In the genomic region with DNA sequence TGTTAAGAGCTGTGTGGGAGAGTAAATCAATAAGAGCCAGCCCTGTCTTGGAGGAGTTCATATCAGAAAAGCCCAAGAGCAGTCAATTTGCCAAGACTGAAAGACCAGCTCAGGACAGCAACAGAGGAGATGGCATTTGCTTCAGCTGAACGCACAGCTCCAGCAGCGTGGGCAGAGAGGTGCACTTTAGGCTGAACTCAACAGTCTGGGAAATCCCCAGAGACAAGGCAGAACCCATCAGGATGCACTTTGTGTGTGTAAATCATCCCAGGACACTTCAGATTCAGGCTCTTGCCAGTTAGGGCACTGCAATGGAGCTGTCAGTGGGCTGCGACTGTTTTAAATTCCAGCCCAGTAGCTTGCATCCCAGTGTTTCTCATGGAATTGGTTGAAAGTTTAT, we compare ENCODE assay signal across 16 mouse cellular contexts. TPM values are rescaled to one million over a fixed set of nuclear protein-coding genes. Genes with fewer than 3 reads are reported as not detected.
DNase-seq lines count a peak whose midpoint lies in the region; ATAC-seq lines count a peak whose summit lies in the region.
"Had no signal": no experiment of that assay in that cellular context is flagged by ENCODE, and none has a peak within 500 bp of the region (broad histone marks: within the 10 kb centered on the region; RNA-seq: fewer than 3 reads in every experiment).

No protein-coding gene starts in this region.

- ATAC-seq in granulocyte monocyte progenitor cell, adult 5-6 weeks (replicated peaks; ENCODE audit: poor library complexity, severe bottlenecking): no peak
- ATAC-seq: forebrain, embryonic 14.5 days; hindbrain, embryonic 16.5 days had no signal

- peak; percentile 60 for DNase-seq in CD4-positive, CD25-positive, alpha-beta regulatory T cell, adult 2 months (ENCODE audit: low read depth, low spot score)
- peak; percentile 82 for DNase-seq in MN1 (ENCODE audit: low spot score)
- DNase-seq in adipocyte (ENCODE audit: low spot score): peak; percentile 28
- DNase-seq in retina, postnatal 1 day: peak; percentile 25
- no peak for DNase-seq in right cerebral cortex, postnatal 36 days (ENCODE audit: low spot score in 2 of 2)
- no peak for DNase-seq in left cerebral cortex, adult 9 months (ENCODE audit: low spot score in 2 of 2)
- DNase-seq: adrenal gland, adult 8-10 months; cerebellum, adult 2 months; cerebellum, postnatal 25 days; gastrocnemius, adult 2 months; gastrocnemius, postnatal 25 days; heart, postnatal 4 days; kidney, adult 11 months had no signal

RNA-seq across cellular contexts. Expression of a gene that starts 22.5 kb away (rescaled TPM):
- 143 and 157 TPM in 2 replicates for total RNA-seq in granulocyte monocyte progenitor cell, adult 5-6 weeks (2014; fragmentation: Nextera tagmentation)
- 30.7 and 47.1 TPM in 2 replicates for total RNA-seq in granulocyte monocyte progenitor cell, adult 5-6 weeks (2017)

RNA-seq across cellular contexts. Expression of a gene that starts 49.7 kb away (rescaled TPM):
- total RNA-seq in granulocyte monocyte progenitor cell, adult 5-6 weeks (2014; fragmentation: Nextera tagmentation): 1.2 and 1.3 TPM in 2 replicates
- total RNA-seq in granulocyte monocyte progenitor cell, adult 5-6 weeks (2017): 0.69 and 1.2 TPM in 2 replicates

Comparison
In these comparisons a context has a peak if more than half of its experiments do, and no peak if none do; other contexts are left out.
1. DNase-seq: peak in CD4-positive, CD25-positive, alpha-beta regulatory T cell, adult 2 months (single experiment), MN1 (single experiment), adipocyte (single experiment) and retina, postnatal 1 day (single experiment); none in right cerebral cortex, postnatal 36 days (0 of 2) and left cerebral cortex, adult 9 months (0 of 2).